Mouse (Mus musculus): Measurements from ENCODE around the gene Agbl2.

DNA sequence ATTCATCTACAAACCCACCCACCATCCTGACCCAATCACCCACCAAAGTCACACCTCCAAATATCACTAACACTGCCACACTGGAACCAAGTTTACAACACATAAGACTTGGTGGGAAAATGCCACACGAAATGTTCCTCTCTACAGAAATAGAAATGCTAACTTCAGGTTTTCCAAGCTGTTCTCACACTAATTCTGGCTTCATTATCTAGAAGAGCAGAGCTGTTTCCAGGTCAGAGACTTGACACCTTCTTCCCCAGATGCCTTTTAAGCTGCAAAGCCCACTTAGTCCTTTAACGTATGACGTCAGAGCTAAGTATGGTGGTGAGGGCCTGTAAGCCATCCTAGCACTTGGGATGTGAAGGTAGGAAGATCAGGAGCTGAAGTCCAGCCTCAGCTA lies 36.2 kb downstream of the Agbl2 start:
- TF ChIP-seq CTCF (IDR thresholded peaks at IDR 0.05; ENCODE audit: low read depth): no peak
- no peak for TF ChIP-seq EP300 (IDR thresholded peaks at IDR 0.05; ENCODE audit: low read depth)
